Mouse (Mus musculus) forelimb bud, embryonic 11.5 days (tissue): ENCODE measurements at regions not wholly inside any gene's neighbourhood (a gene's known extent, or its start where the extent isn't known, plus 50 kb on each side); places are given as distances from the start of the nearest gene placed in this dataset.

ENCODE experiments used
- DNase-seq: peaks from one replicate; pipeline ENCODE4 v3.0.0-alpha.2; 2012; ENCODE audit warnings: low read depth, low spot score

- no peak for DNase-seq
These were observed 200.2 kb downstream of the Gadd45g start for GRCm38 (mm10) chr13:52046700-52047099.

DNA sequence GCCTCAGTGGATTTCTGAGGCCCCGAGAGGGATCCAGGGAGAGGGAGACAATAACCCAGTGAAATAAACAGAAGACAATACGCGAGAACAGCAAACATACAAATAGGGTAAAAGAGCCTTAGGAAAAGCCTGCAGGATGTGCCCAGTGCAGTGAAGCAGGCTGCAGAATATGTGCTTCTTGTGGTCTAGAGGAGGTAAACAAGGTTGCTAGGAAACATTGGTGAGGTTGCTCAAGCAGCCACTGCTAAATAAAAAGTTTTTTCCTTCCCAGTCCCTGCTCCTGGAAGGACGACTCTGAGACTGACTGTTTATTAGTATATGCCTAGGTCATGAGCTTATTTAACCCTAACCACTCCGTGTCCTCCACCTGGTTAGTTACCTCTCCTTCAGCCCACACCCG is 201.5 kb downstream of the Gadd45g start:
- DNase-seq: no peak

DNA sequence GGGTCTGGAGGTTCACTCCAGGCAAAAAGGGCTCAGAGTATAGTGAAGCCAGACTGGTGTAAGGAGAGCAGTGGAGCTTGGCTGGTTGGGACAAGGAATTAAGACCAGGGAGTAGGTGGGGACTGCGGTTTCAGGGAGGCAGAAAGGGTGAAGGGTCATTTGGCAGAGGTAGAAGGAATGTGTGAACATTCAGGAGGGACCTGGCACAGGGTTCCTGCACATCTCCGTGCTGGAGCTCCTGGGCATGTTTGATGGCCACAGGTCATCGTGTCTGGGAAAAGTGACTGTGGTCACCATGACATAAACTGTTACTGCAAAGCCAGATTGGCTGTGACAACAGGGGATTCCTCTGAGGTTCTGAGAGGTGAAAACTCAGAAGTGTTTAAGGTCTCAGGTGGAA is 202.3 kb downstream of the Gadd45g start:
- no peak for DNase-seq

DNA sequence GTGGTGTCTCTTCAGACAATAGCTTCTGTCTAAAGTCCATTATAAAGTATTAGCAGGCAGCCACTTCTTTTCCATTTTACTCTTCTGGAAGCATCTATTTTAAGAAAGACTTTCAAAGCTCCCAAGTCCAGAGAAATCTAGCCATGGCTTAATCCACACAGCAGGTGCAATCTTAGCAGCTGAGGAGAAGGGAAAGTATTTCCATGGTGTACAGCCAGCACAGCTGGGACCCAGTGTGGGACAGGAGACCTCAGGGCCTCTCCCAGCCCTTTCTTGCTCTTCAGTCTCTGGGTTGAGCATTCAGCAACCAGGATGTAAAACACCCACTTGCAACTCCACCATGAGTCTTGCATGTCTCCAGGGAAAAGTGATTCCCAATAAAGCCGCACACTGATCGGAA is 202.8 kb downstream of the Gadd45g start:
- no peak for DNase-seq

GRCm38 (mm10) chr13:52055741-52056140 is 209.3 kb downstream of the Gadd45g start:
- no peak for DNase-seq

- DNase-seq: no peak
These were observed 211.0 kb downstream of the Gadd45g start for GRCm38 (mm10) chr13:52057456-52057855.

- no peak for DNase-seq
These were observed 213.4 kb downstream of the Gadd45g start for GRCm38 (mm10) chr13:52059756-52060417.

GRCm38 (mm10) chr13:52060418-52060870 is 214.0 kb downstream of the Gadd45g start:
- peak; percentile 74 for DNase-seq

- no peak for DNase-seq
These were observed 215.0 kb downstream of the Gadd45g start for GRCm38 (mm10) chr13:52061454-52061853.

DNA sequence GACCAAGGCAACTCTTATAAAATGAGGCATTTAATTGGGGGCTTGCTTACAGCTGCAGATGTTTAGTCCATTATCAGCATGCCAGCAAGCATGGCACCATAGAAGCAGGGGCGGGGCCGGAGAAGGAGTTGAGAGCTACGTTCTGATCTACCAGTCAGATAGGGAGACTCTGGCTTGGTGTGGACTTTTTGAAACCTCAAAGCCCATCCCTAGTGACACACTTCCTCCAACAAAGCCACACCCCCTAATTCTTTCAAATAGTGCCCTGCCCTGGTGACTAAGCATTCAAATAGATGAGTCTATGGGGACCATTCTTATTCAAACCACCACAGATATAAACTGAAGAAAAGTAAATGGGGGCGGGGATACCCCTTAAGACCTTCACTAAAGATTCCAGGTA is 215.4 kb downstream of the Gadd45g start:
- DNase-seq: no peak

DNA sequence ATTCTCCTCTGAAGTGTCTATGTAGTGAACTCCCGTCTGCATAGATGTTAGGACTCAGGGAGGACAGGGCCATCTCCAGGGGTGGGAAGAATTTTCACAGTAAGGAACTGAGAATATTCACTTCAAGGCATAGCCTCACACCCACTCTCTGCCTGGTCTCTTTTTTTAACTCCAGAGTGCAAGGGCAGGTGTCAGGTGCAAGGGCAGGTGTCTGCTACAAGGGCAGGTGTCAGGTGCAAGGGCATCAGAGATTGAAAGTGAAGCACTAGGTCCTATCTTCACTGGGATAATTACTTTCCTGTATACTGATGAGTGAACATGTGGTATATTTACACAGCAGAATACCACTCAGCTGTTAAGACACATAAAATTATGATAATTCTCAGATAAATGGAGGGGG is 216.1 kb downstream of the Gadd45g start:
- no peak for DNase-seq

GRCm38 (mm10) chr13:52065274-52065673 is 218.8 kb downstream of the Gadd45g start:
- no peak for DNase-seq

DNA sequence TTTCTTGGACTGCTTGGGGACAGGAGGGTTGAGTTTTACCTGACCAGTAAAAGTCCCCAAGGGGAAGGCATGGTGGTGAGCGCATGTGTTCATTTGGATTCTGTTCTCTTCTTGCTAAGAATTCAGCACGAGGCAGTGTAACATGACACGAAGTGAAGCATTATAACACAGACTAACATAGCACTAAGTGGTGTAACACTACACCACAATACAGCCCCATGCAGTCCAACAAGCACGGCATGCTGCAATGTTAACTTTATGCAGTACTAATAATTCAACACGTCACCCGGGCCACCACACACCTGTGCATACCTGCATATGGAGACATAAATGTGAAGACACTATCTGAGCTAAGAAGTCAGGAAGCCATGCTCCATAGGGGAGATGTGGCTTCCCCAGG is 219.2 kb downstream of the Gadd45g start:
- DNase-seq: peak; percentile 38

- no peak for DNase-seq
These were observed 220.6 kb downstream of the Gadd45g start for GRCm38 (mm10) chr13:52067048-52067447.

DNA sequence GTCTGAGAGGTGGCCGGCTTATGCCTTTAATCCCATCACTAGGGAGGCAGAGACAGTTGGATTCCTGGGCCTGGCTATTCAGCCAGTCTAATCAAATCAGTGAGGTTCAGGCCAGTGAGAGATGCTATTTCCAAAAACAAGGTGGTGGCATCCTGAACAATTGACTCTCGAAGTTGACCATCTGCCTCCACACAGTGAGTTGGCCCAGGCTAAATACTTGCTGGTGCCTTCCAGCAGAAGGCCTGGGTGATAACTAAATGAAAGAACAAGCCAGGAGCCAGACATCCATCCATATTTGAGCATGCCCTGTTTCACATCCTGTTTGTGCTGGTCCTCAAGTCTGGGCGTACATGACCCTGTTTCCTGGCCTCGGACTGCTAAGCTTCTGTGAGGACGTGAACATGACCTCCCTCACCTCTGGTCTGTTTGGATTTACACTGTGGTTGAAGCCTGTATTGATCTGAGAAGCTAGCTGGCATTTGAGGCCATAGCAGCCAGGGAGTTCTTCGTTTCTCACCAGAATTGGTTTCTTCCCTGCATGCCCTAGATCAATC is 222.5 kb downstream of the Gadd45g start:
- DNase-seq: no peak

DNA sequence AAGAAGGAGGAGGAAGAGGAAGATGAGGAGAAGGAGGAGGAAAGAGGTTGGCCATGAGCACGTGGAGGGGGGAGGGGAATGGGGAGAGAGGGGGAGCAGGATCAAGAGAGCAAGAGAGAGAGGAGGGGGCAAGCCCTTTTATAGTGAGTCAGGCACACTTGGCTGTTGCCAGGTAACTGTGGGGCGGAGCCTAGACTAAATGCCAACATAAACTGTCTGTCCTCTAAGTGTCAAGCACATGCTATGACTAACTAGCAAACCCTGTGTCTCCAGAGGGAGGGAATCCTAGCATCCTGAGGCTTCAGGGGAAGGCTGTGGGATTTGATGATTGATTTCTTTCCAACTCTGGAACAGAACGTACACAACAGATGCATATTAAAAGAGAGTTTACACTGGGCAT is 223.2 kb downstream of the Gadd45g start:
- no peak for DNase-seq

- no peak for DNase-seq
These were observed 224.5 kb downstream of the Gadd45g start for GRCm38 (mm10) chr13:52070731-52071663.

DNA sequence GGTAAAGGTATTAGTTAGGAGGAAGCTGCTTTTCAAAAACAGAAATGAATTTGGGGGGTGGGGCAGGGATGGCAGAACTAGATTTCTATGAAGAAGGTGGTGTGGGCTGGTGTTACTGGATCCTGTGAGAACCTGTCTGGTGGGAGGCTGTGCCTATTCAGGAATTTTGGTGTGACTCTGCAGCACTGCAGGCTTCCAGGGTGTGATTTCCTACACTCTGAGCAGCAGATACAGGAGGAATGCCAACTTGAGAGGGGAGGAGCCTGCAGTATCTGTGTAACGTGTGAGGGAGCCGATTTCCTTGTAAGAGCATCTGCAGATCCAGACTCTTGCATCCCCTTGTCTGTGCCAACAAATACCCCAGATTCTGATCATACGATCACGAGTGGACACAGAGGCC is 231.1 kb downstream of the Gadd45g start:
- no peak for DNase-seq

DNA sequence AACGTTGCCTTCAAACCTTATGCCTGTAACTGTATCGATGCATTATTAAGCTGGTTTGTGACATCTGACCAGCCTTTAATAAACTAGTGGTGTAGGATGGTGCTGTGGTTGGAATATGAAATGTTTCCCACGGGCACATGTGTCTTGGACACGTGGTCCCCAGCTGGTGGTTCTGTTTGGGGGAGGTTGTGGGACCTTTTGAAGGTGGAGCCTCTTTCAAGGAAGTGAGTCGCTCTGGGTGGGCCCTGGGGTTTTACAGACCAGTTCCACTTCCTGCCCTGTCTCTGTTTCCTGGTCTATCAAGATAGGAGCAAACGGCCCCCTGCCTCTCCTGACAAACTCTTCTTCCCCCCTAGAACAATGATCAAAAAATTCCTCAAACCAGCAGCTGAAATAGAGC is 232.1 kb downstream of the Gadd45g start:
- DNase-seq: no peak

DNA sequence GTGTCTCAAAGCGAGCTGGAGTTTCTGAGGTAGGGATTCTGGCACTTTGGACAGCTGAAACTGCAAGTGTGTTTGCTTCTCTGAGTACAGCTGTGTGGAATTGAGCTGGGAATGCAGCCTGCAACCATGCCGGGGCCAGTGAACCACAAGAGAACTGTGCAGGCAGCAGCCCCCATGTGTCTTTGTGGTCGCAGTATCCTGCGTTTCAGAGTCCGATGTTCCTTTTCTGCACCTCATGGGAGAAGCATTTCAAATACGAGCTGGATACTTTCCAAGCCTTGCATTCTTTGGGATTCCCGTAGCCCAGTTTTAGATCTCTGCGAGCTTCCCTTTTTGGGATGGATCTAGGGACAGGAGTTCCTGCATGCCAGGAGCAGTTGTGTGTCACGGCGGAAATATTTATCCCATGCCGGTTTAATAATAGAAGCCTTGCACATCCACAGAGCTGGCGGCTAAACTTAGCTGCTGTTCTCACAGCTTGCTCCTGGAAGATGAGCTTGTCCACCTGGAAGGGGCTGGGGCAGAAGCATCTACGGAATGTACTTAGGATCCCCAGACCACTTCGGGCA is 233.3 kb downstream of the Gadd45g start:
- DNase-seq: no peak

DNA sequence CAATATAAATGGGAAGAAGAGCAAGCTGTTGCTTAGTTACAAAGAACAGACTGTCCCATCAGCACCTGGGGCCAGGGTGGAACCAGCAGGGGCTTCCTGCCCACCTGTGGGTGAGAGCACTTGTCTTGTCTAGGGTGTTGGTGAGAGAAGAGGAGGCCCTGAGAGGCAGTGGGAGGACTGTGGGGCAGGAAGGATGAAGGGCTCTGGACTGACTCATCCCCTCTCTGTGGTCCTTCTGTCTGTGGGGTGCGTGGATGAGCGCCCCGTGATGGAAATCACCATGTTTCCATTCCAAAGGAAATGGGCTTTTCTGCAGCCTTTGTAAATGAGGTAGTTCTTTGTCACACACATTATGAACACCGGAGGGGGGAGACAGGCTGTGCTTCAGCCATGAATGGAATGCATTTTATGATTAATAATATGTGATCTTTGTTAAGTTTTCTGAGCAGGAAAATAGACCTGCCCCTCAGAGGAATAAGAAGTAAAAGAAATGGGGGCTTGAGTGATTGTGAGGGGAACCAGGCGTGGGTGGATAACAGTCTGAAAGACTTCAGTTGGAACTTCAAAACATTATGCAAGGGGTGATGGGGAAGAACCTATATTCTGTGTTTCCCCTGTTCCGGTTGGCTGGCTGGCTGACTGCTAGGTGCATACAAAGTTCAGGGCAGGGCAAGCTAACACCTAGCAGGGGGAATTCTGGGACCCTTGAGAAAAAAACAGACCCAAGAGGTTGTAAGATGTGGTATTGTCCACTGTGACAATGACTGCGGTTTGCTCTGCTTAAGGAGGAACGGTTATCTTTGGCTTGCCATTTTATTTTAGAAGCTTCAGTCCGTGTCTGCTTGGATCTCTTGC is 237.3 kb downstream of the Gadd45g start:
- DNase-seq: no peak
